Mouse (Mus musculus): ENCODE measurements at regions not wholly inside any gene's neighbourhood (a gene's known extent, or its start where the extent isn't known, plus 50 kb on each side); places are given as distances from the start of the nearest gene placed in this dataset.
"Not testable (repeated sequence)": the region's sequence is repeated elsewhere in the genome, so short reads cannot be mapped to it uniquely, and the experiment has no call there.

- DNase-seq (ENCODE audit: low spot score) = no peak
Observed at GRCm38 (mm10) chr1:95397188-95397587, 83.8 kb downstream of the Fam174a start.

GRCm38 (mm10) chr1:95399764-95400163, 86.3 kb downstream of the Fam174a start:
- DNase-seq (ENCODE audit: low spot score) = no peak

DNA sequence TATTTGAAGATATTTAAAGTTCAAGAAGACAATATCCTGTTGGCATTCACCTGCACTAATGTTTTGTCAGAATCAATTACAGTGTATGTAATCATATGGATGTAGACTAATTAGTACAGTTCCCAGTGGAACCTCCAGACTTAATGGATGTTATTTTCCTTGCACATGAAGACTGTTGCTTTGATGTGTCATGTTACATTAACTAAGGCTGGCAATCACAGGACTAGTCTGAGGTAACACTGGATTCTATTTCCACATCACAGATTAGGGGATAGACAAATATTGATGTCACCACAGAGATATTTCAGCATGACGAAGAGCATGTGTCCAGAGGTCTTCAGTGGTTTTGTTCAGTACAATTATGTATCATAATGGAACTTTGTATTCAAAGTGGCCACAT, 108.8 kb downstream of the Fam174a start:
- DNase-seq (ENCODE audit: low spot score) = no peak

DNA sequence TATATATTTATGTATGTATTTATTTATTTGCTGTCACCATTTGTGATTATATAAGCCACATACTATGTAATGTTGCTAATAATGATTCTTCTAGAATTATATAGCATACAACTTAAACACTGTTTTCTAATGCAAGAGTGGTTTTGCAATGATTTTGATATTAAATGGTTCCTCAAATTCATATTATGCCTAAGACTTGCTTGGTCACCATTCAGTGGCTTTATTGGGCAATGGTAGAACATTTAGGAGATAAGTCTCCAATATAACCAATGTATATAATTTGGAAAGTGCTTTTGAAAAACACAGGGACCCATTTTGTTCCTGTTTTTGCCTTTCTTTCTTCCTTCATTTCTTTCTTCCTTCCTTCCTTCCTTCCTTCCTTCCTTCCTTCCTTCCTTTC, 112.0 kb downstream of the Fam174a start:
- DNase-seq (ENCODE audit: low spot score) = no peak

- DNase-seq (ENCODE audit: low spot score) = no peak
Observed at GRCm38 (mm10) chr1:95437155-95437554, 123.7 kb downstream of the Fam174a start.

DNA sequence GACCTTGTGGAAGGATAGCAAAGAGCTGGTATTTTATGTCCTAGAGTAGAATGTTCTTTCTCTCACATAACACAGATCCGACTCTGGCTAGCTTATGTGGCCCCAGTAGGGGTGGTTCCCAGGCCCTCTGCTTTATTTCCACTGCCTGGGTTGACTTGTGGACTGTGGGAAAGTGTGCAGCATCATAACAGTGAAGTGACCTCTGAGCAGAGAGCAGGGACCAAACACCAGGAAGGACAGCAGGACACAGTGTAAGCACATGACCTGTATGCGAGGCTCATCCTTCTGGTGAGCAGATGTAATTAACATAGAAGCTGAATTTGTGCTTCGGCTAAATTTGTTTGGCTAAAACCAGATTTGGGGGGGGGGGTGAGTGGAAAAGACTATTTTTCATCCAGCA, 132.1 kb downstream of the Fam174a start:
- no peak for DNase-seq (ENCODE audit: low spot score)

DNA sequence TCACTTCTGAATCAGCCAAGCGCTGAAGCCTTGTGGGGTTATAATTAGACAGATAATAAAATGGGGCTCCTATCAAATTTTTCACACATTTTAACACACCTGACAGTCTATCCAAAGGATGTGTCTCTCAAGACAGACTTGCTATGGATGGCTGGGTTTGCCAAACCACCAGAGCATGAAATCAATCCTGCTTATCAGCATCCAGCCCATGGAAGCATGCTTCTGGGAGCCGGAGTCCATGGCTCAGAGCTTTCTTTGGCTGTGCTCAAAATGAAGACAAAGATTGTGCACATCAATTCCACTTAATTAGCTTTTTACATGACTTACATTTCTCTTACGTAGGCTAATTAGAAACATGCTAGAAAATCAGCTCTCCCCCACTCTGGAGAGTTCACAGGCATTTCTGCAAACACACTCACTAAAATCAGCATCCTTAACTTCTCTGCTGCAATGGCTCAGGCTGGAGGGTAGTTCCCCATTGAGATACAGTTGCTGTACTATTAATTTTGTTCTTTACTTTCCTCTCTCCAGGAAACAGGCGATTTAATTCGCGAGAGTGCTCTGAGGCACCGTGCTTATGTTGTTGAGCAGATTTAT, 135.6 kb downstream of the Fam174a start:
- DNase-seq (ENCODE audit: low spot score) = no peak

GRCm38 (mm10) chr1:95450920-95451332, 137.5 kb downstream of the Fam174a start:
- DNase-seq (ENCODE audit: low spot score) = no peak

GRCm38 (mm10) chr1:95451755-95452154, 138.3 kb downstream of the Fam174a start:
- DNase-seq (ENCODE audit: low spot score) = peak; percentile 60

GRCm38 (mm10) chr1:95454246-95454645, 140.8 kb downstream of the Fam174a start:
- no peak for DNase-seq (ENCODE audit: low spot score)

DNA sequence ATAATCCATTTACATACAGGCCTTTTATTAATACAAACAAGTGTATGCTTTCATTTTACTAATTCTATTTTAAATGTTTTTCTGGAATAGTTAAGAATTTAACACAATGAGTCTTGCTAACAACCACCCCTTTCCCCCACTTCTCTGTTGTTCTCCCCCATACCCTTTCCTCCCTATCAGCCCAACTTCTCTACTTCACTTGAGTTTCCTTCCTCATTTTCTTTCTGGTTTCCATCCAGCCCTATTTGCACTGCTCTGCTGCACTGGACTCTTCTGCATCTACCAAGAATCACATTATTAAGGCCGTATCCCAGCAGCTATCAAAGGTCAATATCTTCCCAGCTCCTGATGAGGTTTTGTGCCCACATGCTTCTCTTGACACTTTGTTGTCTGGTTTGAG, 145.9 kb downstream of the Fam174a start:
- no peak for DNase-seq (ENCODE audit: low spot score)

DNA sequence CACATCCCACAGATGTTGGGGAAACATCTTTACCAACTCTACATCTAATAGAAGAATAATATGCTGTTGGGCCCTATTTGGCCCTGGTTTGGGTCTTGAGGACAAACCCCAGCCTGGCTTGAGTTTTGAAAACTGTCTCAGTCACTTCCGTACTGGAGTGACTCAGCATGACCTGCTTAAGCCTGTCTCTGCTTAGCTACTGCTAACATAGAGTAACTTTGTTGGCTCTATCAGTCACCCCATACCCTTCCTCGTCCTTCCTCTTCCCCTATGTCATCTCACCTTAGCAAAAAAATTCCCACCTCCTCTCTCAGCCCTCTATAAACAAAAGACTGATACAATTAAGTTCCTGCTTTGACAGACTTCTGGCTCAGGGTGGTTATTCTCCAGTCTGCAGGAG, 154.7 kb downstream of the Fam174a start:
- no peak for DNase-seq (ENCODE audit: low spot score)

DNA sequence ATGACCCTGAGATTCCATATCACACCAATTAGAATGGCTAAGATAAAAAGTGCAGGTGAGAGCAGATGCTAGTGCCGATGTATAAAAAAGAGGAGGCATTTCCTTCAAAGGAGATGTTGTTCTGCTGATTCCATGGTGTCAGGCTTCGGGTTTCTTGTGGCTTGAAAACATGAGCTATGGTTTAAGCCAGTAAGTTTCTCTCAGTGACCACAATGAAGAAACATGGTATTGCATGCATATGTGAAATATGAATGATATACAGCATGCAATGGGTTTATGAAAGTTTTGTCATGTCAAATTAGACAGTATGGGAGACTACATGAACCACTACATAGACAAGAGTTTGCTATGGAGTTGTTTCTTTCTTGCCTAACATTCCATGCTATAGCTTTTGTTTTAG, 155.3 kb downstream of the Fam174a start:
- no peak for DNase-seq (ENCODE audit: low spot score)

DNA sequence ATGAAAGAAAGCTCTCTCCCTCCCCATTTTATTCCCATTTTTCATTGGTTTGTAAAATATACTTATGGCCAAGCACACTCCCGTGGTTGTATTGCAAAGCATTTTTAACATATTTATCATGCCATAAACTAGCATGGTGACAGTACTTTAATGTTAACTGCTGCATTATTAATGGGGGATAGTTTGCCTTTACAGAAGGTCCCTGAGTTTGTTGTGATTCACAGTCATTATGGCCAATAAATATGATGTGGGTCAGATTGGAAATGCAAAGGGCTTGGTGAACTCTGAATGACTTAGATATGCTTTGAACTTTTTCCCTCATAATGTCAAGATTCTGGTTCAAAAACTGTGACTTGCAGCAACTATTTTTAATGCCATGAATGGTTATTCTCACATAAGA, 157.1 kb downstream of the Fam174a start:
- no peak for DNase-seq (ENCODE audit: low spot score)

GRCm38 (mm10) chr1:95493004-95493403, 174.4 kb downstream of the St8sia4 start:
- DNase-seq (ENCODE audit: low spot score) = no peak

DNA sequence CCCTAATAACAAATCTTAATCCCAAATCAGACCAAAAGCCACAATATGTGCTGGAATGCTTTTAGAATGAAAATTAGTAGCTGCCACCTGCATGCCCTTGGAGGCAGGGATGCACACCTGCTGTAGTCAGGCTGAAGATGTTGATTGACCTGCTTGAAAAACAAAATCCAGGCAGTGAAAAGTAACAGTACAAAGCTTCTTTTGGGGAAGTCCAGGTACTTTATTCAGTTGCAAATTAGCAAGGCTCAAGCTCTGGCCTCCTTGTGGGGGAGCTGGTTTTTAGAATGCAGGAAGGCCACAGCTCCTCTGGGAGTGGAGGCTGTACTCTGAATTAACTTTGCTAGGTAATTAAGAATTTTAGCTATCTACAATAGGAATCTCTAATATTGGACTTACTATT, 166.7 kb downstream of the St8sia4 start:
- not testable (repeated sequence) for DNase-seq (ENCODE audit: low spot score)

- DNase-seq (ENCODE audit: low spot score) = no peak
Observed at GRCm38 (mm10) chr1:95508718-95509117, 158.7 kb downstream of the St8sia4 start.

- no peak for DNase-seq (ENCODE audit: low spot score)
Observed at GRCm38 (mm10) chr1:95528726-95529125, 138.6 kb downstream of the St8sia4 start.

- DNase-seq (ENCODE audit: low spot score) = no peak
Observed at GRCm38 (mm10) chr1:95531017-95531416, 136.4 kb downstream of the St8sia4 start.
